Mouse (Mus musculus): Measurements from ENCODE around the gene Ndufa11. TPM values are rescaled to one million over a fixed set of nuclear protein-coding genes. Genes with fewer than 3 reads are reported as not detected.

The Ndufa11 gene
- total RNA-seq, 2 experiments from 2014 or later = 242 to 258 TPM

- DNase-seq (ENCODE audit: extremely low spot score in 1 of 2, low spot score in 1 of 2) = peak in 1 of 2 experiments; percentile 65
Measured at GRCm38 (mm10) chr17:56757416-56758123, 40.0 kb downstream of the Ndufa11 start, which contains the start of gene Nrtn. Nrtn (minus strand) TSS chr17:56757530.

GRCm38 (mm10) chr17:56758132-56758531, 40.6 kb downstream of the Ndufa11 start:
- DNase-seq (ENCODE audit: extremely low spot score in 1 of 2, low spot score in 1 of 2) = peak in 1 of 2 experiments; percentile 73

GRCm38 (mm10) chr17:56759261-56759660, 41.7 kb downstream of the Ndufa11 start:
- DNase-seq (ENCODE audit: extremely low spot score in 1 of 2, low spot score in 1 of 2) = no peak

GRCm38 (mm10) chr17:56761077-56761476, 43.5 kb downstream of the Ndufa11 start:
- no peak for DNase-seq (ENCODE audit: extremely low spot score in 1 of 2, low spot score in 1 of 2)

- DNase-seq (ENCODE audit: extremely low spot score in 1 of 2, low spot score in 1 of 2) = peak; percentile 76 to 77
Measured at GRCm38 (mm10) chr17:56761991-56762410, 44.4 kb downstream of the Ndufa11 start.

- DNase-seq (ENCODE audit: extremely low spot score in 1 of 2, low spot score in 1 of 2) = peak; percentile 51 to 54
Measured at GRCm38 (mm10) chr17:56762769-56763731, 45.5 kb downstream of the Ndufa11 start.

GRCm38 (mm10) chr17:56763741-56764250, 46.2 kb downstream of the Ndufa11 start:
- no peak for DNase-seq (ENCODE audit: extremely low spot score in 1 of 2, low spot score in 1 of 2)

- DNase-seq (ENCODE audit: extremely low spot score in 1 of 2, low spot score in 1 of 2) = peak; percentile 71 to 94
Measured at GRCm38 (mm10) chr17:56764474-56765354, 47.1 kb downstream of the Ndufa11 start, which contains the start of gene Dus3l. Dus3l (plus strand) TSS chr17:56764757.

GRCm38 (mm10) chr17:56765431-56765830, 47.9 kb downstream of the Ndufa11 start:
- DNase-seq (ENCODE audit: extremely low spot score in 1 of 2, low spot score in 1 of 2) = no peak

GRCm38 (mm10) chr17:56766631-56767405, 49.3 kb downstream of the Ndufa11 start:
- no peak for DNase-seq (ENCODE audit: extremely low spot score in 1 of 2, low spot score in 1 of 2)

GRCm38 (mm10) chr17:56767531-56768135, 50.1 kb downstream of the Ndufa11 start:
- DNase-seq (ENCODE audit: extremely low spot score in 1 of 2, low spot score in 1 of 2) = no peak

- no peak for DNase-seq (ENCODE audit: extremely low spot score in 1 of 2, low spot score in 1 of 2)
Measured at GRCm38 (mm10) chr17:56768941-56769340, 51.4 kb downstream of the Ndufa11 start.

GRCm38 (mm10) chr17:56769950-56770349, 52.4 kb downstream of the Ndufa11 start, which contains the start of gene Prr22:
Prr22 (plus strand) TSS chr17:56770250.
- no peak for DNase-seq (ENCODE audit: extremely low spot score in 1 of 2, low spot score in 1 of 2)

Other genes with a start within 250 kb of the Ndufa11 start
- gene Ptprs, start 241.3 kb upstream of the Ndufa11 start, total RNA-seq (2021) = 100 to 1,000 TPM; 658 to 741 TPM
- not detected for gene Znrf4, start 205.3 kb upstream of the Ndufa11 start, total RNA-seq (2021)
- 1 to 10 TPM; 1.9 to 3.4 TPM for gene Gm20219, start 163.4 kb upstream of the Ndufa11 start, total RNA-seq (2021)
- 100 to 1,000 TPM in 1 of 2 experiments, 10 to 100 TPM in 1; 87.9 to 144 TPM for gene Safb2, start 133.2 kb upstream of the Ndufa11 start, total RNA-seq (2021)
- 100 to 1,000 TPM; 148 to 163 TPM for gene Safb, start 132.9 kb upstream of the Ndufa11 start, total RNA-seq (2021)
- 100 to 1,000 TPM; 138 to 163 TPM for gene 2410015M20Rik, start 108.0 kb upstream of the Ndufa11 start, total RNA-seq (2021)
- 100 to 1,000 TPM; 341 to 404 TPM for gene Rpl36, start 104.4 kb upstream of the Ndufa11 start, total RNA-seq (2021)
- gene Lonp1, start 90.9 kb upstream of the Ndufa11 start, total RNA-seq (2021) = 10 to 100 TPM; 62.1 to 62.5 TPM
- under 1 TPM; 0.44 to 0.85 TPM for gene Catsperd, start 89.6 kb upstream of the Ndufa11 start, total RNA-seq (2021)
- gene Ranbp3, start 44.5 kb upstream of the Ndufa11 start, total RNA-seq (2021) = 10 to 100 TPM; 85.2 to 91.0 TPM
- 10 to 100 TPM; 11.5 to 14.4 TPM for gene Vmac, start 255 bp downstream of the Ndufa11 start, total RNA-seq (2021)
- gene Nrtn, start 39.8 kb downstream of the Ndufa11 start, total RNA-seq (2021) = 1 to 10 TPM; 2.7 to 3.6 TPM
- gene Dus3l, start 47.0 kb downstream of the Ndufa11 start, total RNA-seq (2021) = 10 to 100 TPM; 61.1 to 73.0 TPM
- gene Prr22, start 52.5 kb downstream of the Ndufa11 start, total RNA-seq (2021) = 1 to 10 TPM in 1 of 2 experiments, under 1 TPM in 1; 0.89 to 1.6 TPM
- 1 to 10 TPM; 3.8 to 4.4 TPM for gene Rfx2, start 113.2 kb downstream of the Ndufa11 start, total RNA-seq (2021)
- not detected for gene Acsbg2, start 156.7 kb downstream of the Ndufa11 start, total RNA-seq (2021)
- under 1 TPM; 0.10 to 0.14 TPM for gene 1700061G19Rik, start 157.7 kb downstream of the Ndufa11 start, total RNA-seq (2021)
- gene Mllt1, start 217.6 kb downstream of the Ndufa11 start, total RNA-seq (2021) = 10 to 100 TPM; 66.7 to 79.9 TPM